Mouse (Mus musculus) liver, embryonic 13.5 days (tissue): ENCODE measurements around the gene Cog8. TPM values are rescaled to one million over a fixed set of nuclear protein-coding genes. Genes with fewer than 3 reads are reported as not detected.
A peak's percentile ranks its signal among the peaks of the same experiment; 100 is the strongest.

Experiments
- ATAC-seq: fragments of 200-750 bp; cut with Nextera tagmentation; 2 replicates; pipeline ENCODE4 v1.8.0; 2017; ENCODE audit warnings: low read depth, mild to moderate bottlenecking, moderate number of reproducible peaks, moderate library complexity
- DNase-seq: peaks from one replicate; pipeline ENCODE4 v3.0.0; 2022
- H3K27ac ChIP-seq: fragments of 300-500 bp; sonication (generic); 2 replicates; pipeline ENCODE4 v1.5.1; 2015; ENCODE audit warnings: moderate library complexity, mild to moderate bottlenecking, inconsistent platforms
- H3K27me3 ChIP-seq: fragments of 300-500 bp; sonication (generic); 2 replicates; pipeline ENCODE4 v1.6.1; 2015; ENCODE audit warnings: mild to moderate bottlenecking, inconsistent platforms
- H3K36me3 ChIP-seq: fragments of 300-500 bp; sonication (generic); 2 replicates; pipeline ENCODE4 v1.6.1; 2015; ENCODE audit warnings: mild to moderate bottlenecking, inconsistent platforms
- H3K4me1 ChIP-seq: fragments of 300-500 bp; sonication (generic); replicated peaks from 2 replicates; pipeline ENCODE4 v1.6.1; 2015; ENCODE audit warnings: inconsistent platforms
- H3K4me2 ChIP-seq: fragments of 300-500 bp; sonication (generic); 2 replicates; pipeline ENCODE4 v1.6.1; 2015; ENCODE audit warnings: inconsistent platforms, mild to moderate bottlenecking, moderate library complexity
- H3K4me3 ChIP-seq: fragments of 300-500 bp; sonication (generic); replicated peaks from 2 replicates; pipeline ENCODE4 v1.5.1; 2015; ENCODE audit warnings: mild to moderate bottlenecking, inconsistent platforms
- H3K9ac ChIP-seq: fragments of 300-500 bp; sonication (generic); 2 replicates; pipeline ENCODE4 v1.6.1; 2015; ENCODE audit warnings: mild to moderate bottlenecking, inconsistent platforms
- H3K9me3 ChIP-seq: fragments of 300-500 bp; sonication (generic); replicated peaks from 2 replicates; pipeline ENCODE4 v1.6.1; 2016; ENCODE audit warnings: inconsistent platforms
- WGBS: fragments of 180-500 bp; shearing (Covaris S2); methylation state at CpG from one replicate; pipeline ENCODE4 v1.1.7; 2015; ENCODE audit not compliant: insufficient replicate concordance; 5-methylcytosine and 5-hydroxymethylcytosine counted together
- polyA plus RNA-seq: library from polyadenylated mRNA; unstranded; fragments of >200 nt; fragmentation: Nextera tagmentation; extraction: Ambion mirVana; gene quantifications from 2 replicates; pipeline ENCODE4 v1.2.1, GENCODE M21; 2015

Gene Cog8
- polyA plus RNA-seq, result 21.4 and 23.0 TPM in 2 replicates

- under 1% methylated on average over 88 of the region's 88 CpGs for WGBS
- peak within 1 kb of the TSS; percentile 86 for H3K27ac ChIP-seq
- ATAC-seq (peak; percentile 90), DNase-seq (peak; percentile 94)
- peak within 1 kb of the TSS; percentile 92 for H3K4me2 ChIP-seq
- peaks cover 55% of the 10 kb centered on the region for H3K36me3 ChIP-seq
- peaks cover 32% of the 10 kb centered on the region for H3K4me1 ChIP-seq
- no peaks in the 10 kb centered on the region for H3K9me3 ChIP-seq
- peak within 1 kb of the TSS; percentile 97 for H3K4me3 ChIP-seq
- no peaks in the 10 kb centered on the region for H3K27me3 ChIP-seq
- peak within 1 kb of the TSS; percentile 93 for H3K9ac ChIP-seq
Measured at GRCm38 (mm10) chr8:107056076-107056972, at the start of gene Cog8, which contains the start of gene Nip7. Gene Cog8 (minus strand): TSS chr8:107056689. Gene Nip7 (plus strand): TSS chr8:107056877.

- no peak overlapping the region for H3K4me3 ChIP-seq
- H3K36me3 ChIP-seq, result no peaks in the 10 kb centered on the region
- no peak overlapping the region for H3K27ac ChIP-seq
- whole genome bisulfite sequencing, result 7% methylated on average over 4 of the region's 4 CpGs
- DNase-seq (peak; percentile 44), ATAC-seq (no peak)
- H3K4me2 ChIP-seq, result no peak overlapping the region
- H3K27me3 ChIP-seq, result no peaks in the 10 kb centered on the region
- H3K4me1 ChIP-seq, result peaks cover 8% of the 10 kb centered on the region; the same call in 1 of the 2 replicates
- no peaks in the 10 kb centered on the region for H3K9me3 ChIP-seq
- H3K9ac ChIP-seq, result no peak overlapping the region
Measured at GRCm38 (mm10) chr8:107104547-107104946, 48.1 kb upstream of the Cog8 start.

- ATAC-seq (no peak), DNase-seq (no peak)
- peaks cover 5% of the 10 kb centered on the region; the same call in 1 of the 2 replicates for H3K4me1 ChIP-seq
- no peaks in the 10 kb centered on the region for H3K36me3 ChIP-seq
- H3K4me2 ChIP-seq, result no peak overlapping the region
- 76% methylated on average over 2 of the region's 2 CpGs for WGBS
- no peak overlapping the region for H3K27ac ChIP-seq
- H3K27me3 ChIP-seq, result no peaks in the 10 kb centered on the region
- H3K9me3 ChIP-seq, result no peaks in the 10 kb centered on the region
- H3K4me3 ChIP-seq, result no peak overlapping the region
- H3K9ac ChIP-seq, result no peak overlapping the region
Measured at GRCm38 (mm10) chr8:107100635-107101034, 44.1 kb upstream of the Cog8 start.

- Histone ChIP-seq H3K4me3 (peak within 1 kb of the TSS; percentile 83), H3K36me3 (peaks cover 21% of the 10 kb centered on the region), H3K4me2 (peak within 1 kb of the TSS; percentile 75), H3K9ac (peak within 1 kb of the TSS; percentile 95), H3K9me3 (no peaks in the 10 kb centered on the region), H3K27ac (peak within 1 kb of the TSS; percentile 95), H3K27me3 (no peaks in the 10 kb centered on the region), H3K4me1 (peaks cover 26% of the 10 kb centered on the region)
- 3% methylated on average over 36 of the region's 39 CpGs for WGBS
- ATAC-seq, result peak; percentile 93
- DNase-seq, result peak; percentile 87
Measured at GRCm38 (mm10) chr8:107096366-107097036, 40.0 kb upstream of the Cog8 start, which contains the start of gene Terf2. Gene Terf2 (minus strand): TSS chr8:107096547.

- peak overlapping the region; percentile 95 for H3K27ac ChIP-seq
- peak overlapping the region; percentile 83 for H3K4me3 ChIP-seq
Measured at GRCm38 (mm10) chr8:107095717-107096365, 39.4 kb upstream of the Cog8 start.

GRCm38 (mm10) chr8:107090531-107090930 lies 34.0 kb upstream of the Cog8 start:
- Histone ChIP-seq H3K36me3 (peaks cover 75% of the 10 kb centered on the region), H3K27me3 (no peaks in the 10 kb centered on the region), H3K9ac (no peak overlapping the region), H3K9me3 (no peaks in the 10 kb centered on the region), H3K27ac (no peak overlapping the region), H3K4me1 (peaks cover 20% of the 10 kb centered on the region), H3K4me2 (no peak overlapping the region), H3K4me3 (no peak overlapping the region)
- WGBS, result 90% methylated on average over 7 of the region's 7 CpGs
- ATAC-seq, result no peak
- no peak for DNase-seq

More at GRCm38 (mm10) chr8:107095717-107096365, 39.4 kb upstream of the Cog8 start:
- ATAC-seq (no peak), DNase-seq (no peak)
- WGBS, result under 1% methylated on average over 53 of the region's 53 CpGs
- Histone ChIP-seq H3K4me1 (peaks cover 26% of the 10 kb centered on the region), H3K27me3 (no peaks in the 10 kb centered on the region), H3K9me3 (no peaks in the 10 kb centered on the region), H3K4me2 (peak overlapping the region; percentile 75), H3K36me3 (peaks cover 27% of the 10 kb centered on the region), H3K9ac (peak overlapping the region; percentile 95)

- H3K9ac ChIP-seq, result no peak overlapping the region
- no peak overlapping the region for H3K4me2 ChIP-seq
- peaks cover under 1% of the 10 kb centered on the region; the same call in 1 of the 2 replicates for H3K4me1 ChIP-seq
- 90% methylated on average over 5 of the region's 5 CpGs for WGBS
- H3K27me3 ChIP-seq, result no peaks in the 10 kb centered on the region
- H3K36me3 ChIP-seq, result peaks cover 80% of the 10 kb centered on the region
- no peak overlapping the region for H3K27ac ChIP-seq
- no peaks in the 10 kb centered on the region for H3K9me3 ChIP-seq
- no peak for ATAC-seq
- no peak for DNase-seq
- H3K4me3 ChIP-seq, result no peak overlapping the region
Measured at GRCm38 (mm10) chr8:107088526-107089063, 32.1 kb upstream of the Cog8 start.

GRCm38 (mm10) chr8:107086018-107086417 lies 29.5 kb upstream of the Cog8 start:
- peaks cover 82% of the 10 kb centered on the region for H3K36me3 ChIP-seq
- H3K9me3 ChIP-seq, result no peaks in the 10 kb centered on the region
- WGBS, result 93% methylated on average over 5 of the region's 5 CpGs
- no peak for DNase-seq
- no peak for ATAC-seq
- H3K4me1 ChIP-seq, result no peaks in the 10 kb centered on the region
- no peak overlapping the region for H3K27ac ChIP-seq
- no peak overlapping the region for H3K4me2 ChIP-seq
- H3K4me3 ChIP-seq, result no peak overlapping the region
- no peaks in the 10 kb centered on the region for H3K27me3 ChIP-seq
- H3K9ac ChIP-seq, result no peak overlapping the region

- Histone ChIP-seq H3K27ac (no peak overlapping the region), H3K27me3 (no peaks in the 10 kb centered on the region), H3K4me2 (no peak overlapping the region), H3K36me3 (peaks cover 82% of the 10 kb centered on the region), H3K4me1 (no peaks in the 10 kb centered on the region), H3K9ac (no peak overlapping the region), H3K4me3 (no peak overlapping the region), H3K9me3 (no peaks in the 10 kb centered on the region)
- DNase-seq (no peak), ATAC-seq (no peak)
- WGBS, result 92% methylated on average over 17 of the region's 17 CpGs
Measured at GRCm38 (mm10) chr8:107085358-107085757, 28.9 kb upstream of the Cog8 start.

- no peaks in the 10 kb centered on the region for H3K4me1 ChIP-seq
- H3K4me3 ChIP-seq, result no peak overlapping the region
- H3K27me3 ChIP-seq, result no peaks in the 10 kb centered on the region
- 78% methylated on average over 7 of the region's 7 CpGs for WGBS
- no peak for DNase-seq
- peaks cover 83% of the 10 kb centered on the region for H3K36me3 ChIP-seq
- no peaks in the 10 kb centered on the region for H3K9me3 ChIP-seq
- H3K9ac ChIP-seq, result no peak overlapping the region
- no peak overlapping the region for H3K4me2 ChIP-seq
- no peak for ATAC-seq
- no peak overlapping the region for H3K27ac ChIP-seq
Measured at GRCm38 (mm10) chr8:107076239-107076888, 19.9 kb upstream of the Cog8 start.
